Mouse (Mus musculus) intestine, embryonic 16.5 days (tissue): ENCODE measurements at regions not wholly inside any gene's neighbourhood (a gene's known extent, or its start where the extent isn't known, plus 50 kb on each side); places are given as distances from the start of the nearest gene placed in this dataset.
A peak's percentile ranks its signal among the peaks of the same experiment; 100 is the strongest.

Experiments
- ATAC-seq: fragments of 200-750 bp; cut with Nextera tagmentation; 2 replicates; pipeline ENCODE4 v1.8.0; 2017; ENCODE audit warnings: moderate TSS enrichment, moderate library complexity
- H3K27ac ChIP-seq: fragments of 300-500 bp; sonication (generic); 2 replicates; pipeline ENCODE4 v1.5.1; 2014; ENCODE audit warnings: mild to moderate bottlenecking, low read length
- H3K27me3 ChIP-seq: fragments of 300-500 bp; sonication (generic); replicated peaks from 2 replicates; pipeline ENCODE4 v1.6.1; 2014; ENCODE audit warnings: low read length, control low read depth, mixed read lengths; ENCODE audit not compliant: control insufficient read depth, insufficient read depth
- H3K36me3 ChIP-seq: fragments of 300-500 bp; sonication (generic); 2 replicates; pipeline ENCODE4 v1.6.1; 2014; ENCODE audit warnings: low read length, control low read depth; ENCODE audit not compliant: control insufficient read depth, insufficient read depth
- H3K4me1 ChIP-seq: fragments of 300-500 bp; sonication (generic); 2 replicates; pipeline ENCODE4 v1.6.1; 2014; ENCODE audit warnings: low read length, control low read depth, mixed read lengths; ENCODE audit not compliant: control insufficient read depth, insufficient read depth
- H3K4me2 ChIP-seq: fragments of 300-500 bp; sonication (generic); 2 replicates; pipeline ENCODE4 v1.6.1; 2014; ENCODE audit warnings: low read depth, low read length, control low read depth
- H3K4me3 ChIP-seq: fragments of 300-500 bp; sonication (generic); 2 replicates; pipeline ENCODE4 v1.5.1; 2014; ENCODE audit warnings: mild to moderate bottlenecking, low read length
- H3K9ac ChIP-seq: fragments of 300-500 bp; sonication (generic); 2 replicates; pipeline ENCODE4 v1.6.1; 2014; ENCODE audit warnings: low read depth, low read length
- H3K9me3 ChIP-seq: fragments of 300-500 bp; sonication (generic); 2 replicates; pipeline ENCODE4 v1.6.1; 2016; ENCODE audit warnings: low read length, control low read depth; ENCODE audit not compliant: control insufficient read depth
- WGBS: fragments of 180-500 bp; shearing (Covaris S2); extraction: QIAGEN DNeasy Blood & Tissue Kit; methylation state at CpG from one replicate; pipeline ENCODE4 v1.1.7; 2014; 5-methylcytosine and 5-hydroxymethylcytosine counted together

DNA sequence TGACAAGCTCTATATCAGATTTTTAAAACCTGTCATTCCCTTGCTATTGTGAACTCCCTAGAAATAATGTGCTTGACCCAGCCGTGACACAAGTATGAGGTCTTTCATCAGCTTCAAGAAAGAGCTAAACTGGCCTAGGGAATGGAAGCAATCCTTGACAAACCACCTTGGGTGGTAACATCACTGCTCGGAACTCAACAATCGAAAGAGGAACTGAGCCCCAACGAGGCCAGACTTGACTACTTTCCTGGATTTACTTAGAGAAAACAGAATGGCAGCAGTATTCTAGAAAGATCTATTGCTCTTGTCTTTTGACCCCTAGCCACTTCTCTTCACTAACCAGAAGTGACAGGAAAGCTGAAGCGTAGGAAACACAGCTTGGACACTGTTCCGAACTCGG is 191.2 kb upstream of the Klf3 start:
- no peak overlapping the region for H3K4me3 ChIP-seq
- H3K9ac ChIP-seq = no peak overlapping the region
- no peak overlapping the region for H3K4me2 ChIP-seq
- H3K27me3 ChIP-seq = no peaks in the 10 kb centered on the region
- ATAC-seq = no peak
- no peak overlapping the region for H3K27ac ChIP-seq
- peaks cover 11% of the 10 kb centered on the region for H3K4me1 ChIP-seq
- 87% methylated on average over 7 of the region's 7 CpGs for WGBS
- H3K36me3 ChIP-seq = no peaks in the 10 kb centered on the region
- no peaks in the 10 kb centered on the region for H3K9me3 ChIP-seq

DNA sequence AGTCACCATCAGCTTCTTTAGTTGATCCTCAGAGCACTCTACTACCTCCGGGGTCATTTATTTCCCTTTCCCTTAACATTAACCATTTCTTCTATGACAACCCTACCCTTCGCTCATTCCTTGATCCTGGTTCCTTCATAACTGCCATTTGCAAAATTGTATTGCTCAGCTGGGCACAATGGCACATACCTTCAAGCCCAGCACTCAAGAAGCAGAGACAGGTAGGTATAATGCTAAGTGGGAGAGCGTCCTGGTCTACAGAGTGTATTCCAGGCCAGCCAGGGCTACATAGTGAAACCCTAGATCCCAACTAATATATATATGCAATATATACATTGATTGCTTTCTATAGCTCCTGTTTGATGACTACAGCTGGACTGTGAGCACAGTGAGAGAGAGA is 189.5 kb upstream of the Klf3 start:
- ATAC-seq = no peak
- Histone ChIP-seq H3K4me1 (peaks cover 11% of the 10 kb centered on the region), H3K36me3 (no peaks in the 10 kb centered on the region), H3K27ac (no peak overlapping the region), H3K4me2 (no peak overlapping the region), H3K9ac (no peak overlapping the region), H3K4me3 (no peak overlapping the region), H3K9me3 (no peaks in the 10 kb centered on the region), H3K27me3 (no peaks in the 10 kb centered on the region)
- 94% methylated on average over 3 of the region's 3 CpGs for WGBS

DNA sequence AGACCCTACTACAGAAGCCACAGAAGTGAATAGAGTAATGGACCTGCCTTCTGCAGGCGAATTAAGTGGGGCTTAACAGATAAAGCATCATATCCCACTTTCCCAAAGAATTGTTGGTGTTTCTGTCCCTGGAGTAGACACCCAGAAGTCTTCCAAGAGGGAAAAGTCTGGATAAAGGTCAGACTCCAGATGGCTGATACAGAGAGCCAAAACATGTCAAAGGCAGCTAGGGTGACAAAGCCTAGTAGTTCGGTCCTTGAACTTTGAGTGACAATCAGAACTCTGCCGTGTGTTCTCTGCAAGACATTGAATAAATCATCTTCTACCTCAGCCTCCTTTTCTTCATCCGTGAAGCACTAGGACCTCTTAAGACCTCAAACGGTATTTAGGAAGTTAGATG is 185.1 kb upstream of the Klf3 start:
- Histone ChIP-seq H3K4me3 (no peak overlapping the region), H3K9ac (no peak overlapping the region), H3K4me1 (no peaks in the 10 kb centered on the region), H3K36me3 (no peaks in the 10 kb centered on the region), H3K27ac (no peak overlapping the region), H3K27me3 (no peaks in the 10 kb centered on the region), H3K9me3 (no peaks in the 10 kb centered on the region), H3K4me2 (no peak overlapping the region)
- 61% methylated on average over 5 of the region's 5 CpGs for WGBS
- ATAC-seq = no peak

DNA sequence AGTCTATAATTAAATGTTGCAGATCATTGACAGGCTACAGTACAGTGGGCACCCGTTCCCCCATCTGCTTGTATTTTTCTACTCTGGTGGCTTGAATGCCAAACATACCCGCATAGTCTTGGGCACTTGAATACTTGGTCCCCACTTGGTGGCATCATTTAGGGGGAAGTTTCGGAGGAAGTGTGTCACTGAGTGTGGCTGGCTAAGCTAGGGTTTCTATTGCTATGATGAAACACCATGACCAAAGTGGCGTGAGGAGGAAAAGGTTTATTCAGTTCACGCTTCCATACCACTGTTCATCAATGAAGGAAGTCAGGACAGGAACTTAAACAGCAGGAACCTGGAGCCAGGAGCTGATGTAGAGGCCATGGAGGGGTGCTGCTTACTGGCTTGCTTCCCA is 183.4 kb upstream of the Klf3 start:
- Histone ChIP-seq H3K27ac (no peak overlapping the region), H3K9ac (no peak overlapping the region), H3K9me3 (no peaks in the 10 kb centered on the region), H3K4me3 (no peak overlapping the region), H3K36me3 (no peaks in the 10 kb centered on the region), H3K4me2 (no peak overlapping the region), H3K27me3 (no peaks in the 10 kb centered on the region), H3K4me1 (no peaks in the 10 kb centered on the region)
- 89% methylated on average over 5 of the region's 5 CpGs for WGBS
- ATAC-seq = no peak

DNA sequence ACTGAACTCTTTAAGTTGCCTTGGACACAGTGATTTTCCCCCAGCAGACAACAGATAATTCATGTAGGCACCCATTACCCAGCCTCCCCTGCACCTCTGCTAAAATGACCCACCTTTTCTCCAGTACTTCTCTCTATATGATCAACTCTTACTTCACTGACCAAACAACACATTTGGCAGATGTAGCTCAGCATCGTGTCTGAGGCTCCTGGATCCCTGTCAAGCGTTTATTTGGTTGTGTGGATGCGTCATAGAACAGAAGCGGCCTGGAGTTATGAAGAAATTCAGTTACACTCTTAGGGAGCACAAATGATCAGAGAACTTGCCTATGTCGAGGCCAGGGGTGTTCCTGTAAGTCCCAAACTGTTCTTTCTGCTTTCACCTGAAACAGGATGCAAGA is 182.5 kb upstream of the Klf3 start:
- no peak overlapping the region for H3K27ac ChIP-seq
- WGBS = 86% methylated on average over 5 of the region's 5 CpGs
- no peaks in the 10 kb centered on the region for H3K36me3 ChIP-seq
- no peaks in the 10 kb centered on the region; the same call in 1 of the 2 replicates for H3K4me1 ChIP-seq
- ATAC-seq = no peak
- no peak overlapping the region for H3K4me3 ChIP-seq
- H3K4me2 ChIP-seq = no peak overlapping the region
- no peak overlapping the region for H3K9ac ChIP-seq
- H3K27me3 ChIP-seq = no peaks in the 10 kb centered on the region
- H3K9me3 ChIP-seq = no peaks in the 10 kb centered on the region

DNA sequence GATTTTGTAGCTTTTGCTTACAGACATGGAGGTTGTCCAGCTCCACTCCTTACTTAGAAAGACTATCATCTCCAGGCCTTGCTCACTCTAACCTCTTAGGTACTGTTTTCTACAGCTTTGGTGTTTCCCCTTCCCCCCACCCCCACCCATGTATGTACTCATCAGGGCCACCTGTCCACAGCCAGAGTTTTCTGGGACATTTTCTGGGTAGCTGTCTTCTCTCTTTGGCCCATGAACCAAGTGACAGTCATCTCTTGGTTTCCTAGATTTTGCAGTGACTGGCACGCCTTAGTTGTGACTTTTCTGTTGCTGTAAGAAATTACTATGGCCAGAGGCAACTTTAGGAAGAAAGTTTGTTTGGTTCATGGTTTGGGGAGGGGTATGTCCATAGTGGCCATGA is 181.8 kb upstream of the Klf3 start:
- 91% methylated on average over 1 of the region's 1 CpGs for WGBS
- no peak overlapping the region for H3K4me2 ChIP-seq
- ATAC-seq = no peak

DNA sequence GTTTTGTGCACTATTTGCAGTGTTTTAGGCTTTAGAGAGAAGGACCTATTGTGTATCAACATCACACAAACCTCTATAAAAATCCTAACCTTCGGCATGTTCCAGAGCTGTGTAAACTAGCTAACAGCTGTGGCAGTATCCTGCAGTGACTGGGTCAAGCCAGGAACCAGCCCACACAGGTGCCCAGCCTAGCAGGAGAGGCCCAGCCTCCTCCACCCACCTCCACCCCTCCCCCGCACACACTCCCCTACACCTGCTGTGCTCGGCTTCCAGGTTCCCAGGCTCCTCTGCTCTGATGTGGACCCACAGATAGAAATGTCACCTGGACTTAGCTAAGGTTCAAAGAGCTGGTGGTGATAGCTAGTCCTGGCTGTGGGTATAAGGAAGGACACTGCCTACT is 179.5 kb upstream of the Klf3 start:
- no peaks in the 10 kb centered on the region; the same call in 1 of the 2 replicates for H3K4me1 ChIP-seq
- WGBS = 36% methylated on average over 3 of the region's 3 CpGs
- H3K9ac ChIP-seq = no peak overlapping the region
- peak; percentile 90 for ATAC-seq
- no peak overlapping the region for H3K4me3 ChIP-seq
- no peaks in the 10 kb centered on the region for H3K36me3 ChIP-seq
- H3K27ac ChIP-seq = peak overlapping the region; percentile 91
- H3K9me3 ChIP-seq = no peaks in the 10 kb centered on the region
- H3K4me2 ChIP-seq = peak overlapping the region; percentile 30; the same call in 1 of the 2 replicates
- no peaks in the 10 kb centered on the region for H3K27me3 ChIP-seq

More for the DNA sequence above, 181.8 kb upstream of the Klf3 start:
- H3K27ac ChIP-seq = no peak overlapping the region
- H3K9me3 ChIP-seq = no peaks in the 10 kb centered on the region
- no peaks in the 10 kb centered on the region for H3K27me3 ChIP-seq
- no peaks in the 10 kb centered on the region; the same call in 1 of the 2 replicates for H3K4me1 ChIP-seq
- no peaks in the 10 kb centered on the region for H3K36me3 ChIP-seq
- no peak overlapping the region for H3K4me3 ChIP-seq
- H3K9ac ChIP-seq = no peak overlapping the region

DNA sequence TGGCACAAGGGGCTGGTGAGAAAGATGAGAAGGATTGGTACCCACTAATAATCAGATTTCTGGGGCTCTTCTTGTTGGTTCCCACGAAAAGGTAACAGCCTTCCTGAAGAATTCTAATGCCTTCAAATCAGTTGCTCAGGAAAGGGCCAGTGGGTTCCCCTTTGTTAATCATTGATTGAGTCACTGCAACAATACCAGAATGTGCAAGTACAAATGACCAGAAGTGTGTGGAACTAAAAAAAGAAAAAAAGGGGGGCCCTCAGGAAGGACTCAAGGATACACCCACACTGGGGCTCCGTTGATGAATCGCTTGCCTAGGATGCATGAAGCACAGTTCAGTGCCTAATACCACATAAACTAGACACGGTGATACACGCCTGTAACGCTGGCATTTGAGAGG is 179.0 kb upstream of the Klf3 start:
- no peaks in the 10 kb centered on the region for H3K27me3 ChIP-seq
- peak overlapping the region; percentile 91 for H3K27ac ChIP-seq
- H3K4me3 ChIP-seq = no peak overlapping the region
- H3K9ac ChIP-seq = no peak overlapping the region
- no peaks in the 10 kb centered on the region; the same call in 1 of the 2 replicates for H3K4me1 ChIP-seq
- no peaks in the 10 kb centered on the region for H3K36me3 ChIP-seq
- ATAC-seq = peak; percentile 68
- no peaks in the 10 kb centered on the region for H3K9me3 ChIP-seq
- 53% methylated on average over 6 of the region's 6 CpGs for WGBS
- H3K4me2 ChIP-seq = peak overlapping the region; percentile 30; the same call in 1 of the 2 replicates

DNA sequence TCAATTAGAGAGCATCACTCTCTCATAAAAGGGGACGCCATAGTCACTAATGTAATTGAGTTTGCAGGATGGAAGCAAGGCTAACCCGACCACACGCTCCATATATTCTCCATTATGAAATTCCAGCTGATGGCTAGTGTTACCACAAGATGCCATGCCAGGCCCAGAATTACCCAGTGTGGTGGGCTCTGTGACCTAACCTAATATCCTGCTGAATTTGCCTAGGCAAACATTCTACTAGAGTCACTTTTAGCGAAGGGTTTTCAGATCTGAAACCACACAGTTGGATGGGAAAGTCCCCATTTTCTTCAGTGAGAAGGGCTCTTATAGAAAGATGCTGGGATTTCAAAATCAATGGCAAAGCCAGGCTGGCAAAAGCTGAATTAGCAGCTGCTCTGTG is 177.8 kb upstream of the Klf3 start:
- Histone ChIP-seq H3K9me3 (no peaks in the 10 kb centered on the region), H3K9ac (no peak overlapping the region), H3K27ac (peak overlapping the region; percentile 93), H3K27me3 (no peaks in the 10 kb centered on the region), H3K4me3 (no peak overlapping the region), H3K4me2 (no peak overlapping the region), H3K36me3 (no peaks in the 10 kb centered on the region), H3K4me1 (peaks cover under 1% of the 10 kb centered on the region; the same call in 1 of the 2 replicates)
- ATAC-seq = no peak
- 82% methylated on average over 4 of the region's 4 CpGs for WGBS

DNA sequence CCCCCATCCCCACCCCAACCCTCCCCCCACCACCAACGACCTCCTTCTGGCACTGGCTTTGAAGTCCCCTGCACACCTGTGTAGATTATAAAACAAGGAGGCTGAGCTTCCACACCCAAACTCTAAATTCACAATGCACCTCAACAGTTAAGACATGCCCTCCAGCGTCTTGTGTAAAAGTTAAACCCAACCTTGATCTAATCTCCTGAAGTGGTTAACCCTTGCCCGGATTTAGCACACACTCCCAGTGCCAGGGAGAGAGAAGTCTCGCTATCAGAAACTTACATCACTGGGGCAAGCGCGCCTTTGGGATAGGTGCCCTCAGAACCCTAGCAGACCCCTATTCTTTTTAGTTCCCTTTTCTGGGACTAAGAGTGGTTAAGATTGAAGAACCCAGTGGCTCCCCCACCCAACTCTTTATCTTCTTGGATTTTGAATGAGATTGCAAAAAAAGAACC is 177.3 kb upstream of the Klf3 start:
- Histone ChIP-seq H3K27me3 (no peaks in the 10 kb centered on the region), H3K9ac (peak overlapping the region; percentile 3; the same call in 1 of the 2 replicates), H3K4me2 (peak overlapping the region; percentile 26; the same call in 1 of the 2 replicates), H3K36me3 (no peaks in the 10 kb centered on the region), H3K27ac (peak overlapping the region; percentile 93), H3K4me3 (0 out of 2 replicates have a peak overlapping the region, but pooled peaks have one; percentile 17), H3K9me3 (no peaks in the 10 kb centered on the region), H3K4me1 (peaks cover 5% of the 10 kb centered on the region; the same call in 1 of the 2 replicates)
- WGBS = 36% methylated on average over 6 of the region's 6 CpGs
- ATAC-seq = peak; percentile 37
